9 mouse cellular contexts compared by ENCODE assay signal in genomic region chr14:37127652-37128051, GRCm38 (mm10). TPM values are rescaled to one million over a fixed set of nuclear protein-coding genes. Genes with fewer than 3 reads are reported as not detected.
A peak's percentile ranks its signal among the peaks of the same experiment; 100 is the strongest.
DNase-seq lines count a peak whose midpoint lies in the region; ATAC-seq lines count a peak whose summit lies in the region.
"Had no signal": no experiment of that assay in that cellular context is flagged by ENCODE, and none has a peak within 500 bp of the region (broad histone marks: within the 10 kb centered on the region; RNA-seq: fewer than 3 reads in every experiment).

No protein-coding gene starts in this region.

- DNase-seq in hindbrain, embryonic 10.5 days (ENCODE audit: low spot score): peak; percentile 9
- peak; percentile 28 for DNase-seq in urinary bladder, postnatal 14 days (ENCODE audit: low spot score)
- no peak for DNase-seq in urinary bladder, adult 18-20 months (ENCODE audit: low spot score in 2 of 2)
- peak; percentile 41 for DNase-seq in c-Kit-positive CD71-positive TER-119-negative erythroid progenitor cells, embryonic 14.5 days (ENCODE audit: low read depth)
- peak; percentile 48 for DNase-seq in kidney, postnatal 14 days
- DNase-seq in retina, postnatal 7 days (ENCODE audit: low read depth, low spot score): peak; percentile 56

- H3K9me3 ChIP-seq in hindbrain, embryonic 10.5 days: no peaks in the 10 kb centered on the region
- H3K9me3 ChIP-seq in hindbrain, embryonic 16.5 days (ENCODE audit: control insufficient read depth, low read length): no peaks in the 10 kb centered on the region

- ATAC-seq in hindbrain, embryonic 16.5 days: no peak
- ATAC-seq in monocyte, adult 5-6 weeks (replicated peaks; ENCODE audit: insufficient number of reproducible peaks, low FRiP score, low TSS enrichment, poor library complexity, severe bottlenecking): no peak

- WGBS in hindbrain, embryonic 10.5 days: 53% methylated on average over 4 of the region's 4 CpGs
- 40% methylated on average over 4 of the region's 4 CpGs for WGBS in hindbrain, embryonic 16.5 days

- no peak overlapping the region for H3K4me3 ChIP-seq in hindbrain, embryonic 10.5 days
- H3K4me3 ChIP-seq in hindbrain, embryonic 16.5 days (ENCODE audit: low read length): no peak overlapping the region

- H3K27ac ChIP-seq in hindbrain, embryonic 10.5 days: no peak overlapping the region
- H3K27ac ChIP-seq in hindbrain, embryonic 16.5 days (ENCODE audit: low read depth, low read length): no peak overlapping the region

- H3K4me2 ChIP-seq in hindbrain, embryonic 16.5 days (ENCODE audit: low read length): no peak overlapping the region

- peaks cover 97% of the 10 kb centered on the region for H3K36me3 ChIP-seq in hindbrain, embryonic 10.5 days
- peaks cover 35% of the 10 kb centered on the region for H3K36me3 ChIP-seq in hindbrain, embryonic 16.5 days (ENCODE audit: control insufficient read depth, insufficient read depth, low read length)

- H3K4me1 ChIP-seq in hindbrain, embryonic 10.5 days (replicated peaks): no peaks in the 10 kb centered on the region
- H3K4me1 ChIP-seq in hindbrain, embryonic 16.5 days (ENCODE audit: control insufficient read depth, insufficient read depth, low read depth, low read length): no peaks in the 10 kb centered on the region

- no peaks in the 10 kb centered on the region for H3K27me3 ChIP-seq in hindbrain, embryonic 10.5 days (ENCODE audit: insufficient read depth, poor library complexity, severe bottlenecking)
- H3K27me3 ChIP-seq in hindbrain, embryonic 16.5 days (replicated peaks; ENCODE audit: control insufficient read depth, insufficient read depth, low read length): no peaks in the 10 kb centered on the region

- no peak overlapping the region for H3K9ac ChIP-seq in hindbrain, embryonic 16.5 days (ENCODE audit: low read depth, low read length)

RNA-seq across cellular contexts. Expression of gene Ghitm, which starts 7.4 kb away (rescaled TPM):
- polyA plus RNA-seq in hindbrain, embryonic 10.5 days (2016; fragmentation: Nextera tagmentation; extraction: Ambion mirVana): 188 and 209 TPM in 2 replicates
- polyA plus RNA-seq in hindbrain, embryonic 16.5 days (2015; fragmentation: Nextera tagmentation; extraction: Ambion mirVana): 226 and 236 TPM in 2 replicates
- total RNA-seq in monocyte, adult 5-6 weeks (2017): 155 to 234 TPM (median 159 TPM) in 3 replicates

RNA-seq across cellular contexts. Expression of gene 2610528A11Rik, which starts 13.8 kb away (rescaled TPM):
- polyA plus RNA-seq in hindbrain, embryonic 10.5 days (2016; fragmentation: Nextera tagmentation; extraction: Ambion mirVana): 0.46 TPM in 1 of 2 replicates, not detected in the other
- 0.76 TPM in 1 of 2 replicates, not detected in the other for polyA plus RNA-seq in hindbrain, embryonic 16.5 days (2015; fragmentation: Nextera tagmentation; extraction: Ambion mirVana)
- total RNA-seq in monocyte, adult 5-6 weeks (2017): 7.5 TPM in 1 of 3 replicates, not detected in the others

RNA-seq across cellular contexts. Expression of gene Cdhr1, which starts 29.5 kb away (rescaled TPM):
- polyA plus RNA-seq in hindbrain, embryonic 10.5 days (2016; fragmentation: Nextera tagmentation; extraction: Ambion mirVana): 0.77 and 2.6 TPM in 2 replicates
- 5.5 and 6.2 TPM in 2 replicates for polyA plus RNA-seq in hindbrain, embryonic 16.5 days (2015; fragmentation: Nextera tagmentation; extraction: Ambion mirVana)
- total RNA-seq in monocyte, adult 5-6 weeks (2017): 0.10 TPM in 1 of 3 replicates, not detected in the others

RNA-seq across cellular contexts. Expression of gene Lrit2, which starts 59.9 kb away (rescaled TPM):
- not detected in 2 replicates for polyA plus RNA-seq in hindbrain, embryonic 10.5 days (2016; fragmentation: Nextera tagmentation; extraction: Ambion mirVana)
- polyA plus RNA-seq in hindbrain, embryonic 16.5 days (2015; fragmentation: Nextera tagmentation; extraction: Ambion mirVana): not detected in 2 replicates
- not detected in 3 replicates for total RNA-seq in monocyte, adult 5-6 weeks (2017)
- polyA plus RNA-seq: small intestine, adult 2 months had no signal

Comparison
In these comparisons a context has a peak if more than half of its experiments do, and no peak if none do; other contexts are left out.
1. DNase-seq: peak in hindbrain, embryonic 10.5 days (single experiment), urinary bladder, postnatal 14 days (single experiment), c-Kit-positive CD71-positive TER-119-negative erythroid progenitor cells, embryonic 14.5 days (single experiment), kidney, postnatal 14 days (single experiment) and retina, postnatal 7 days (single experiment); none in urinary bladder, adult 18-20 months (0 of 2).